Mouse (Mus musculus): ENCODE measurements around the gene Mars.

- TF ChIP-seq POLR2A (IDR thresholded peaks at IDR 0.05; ENCODE audit: control insufficient read depth, low read depth, low read length) (no peak), CTCF (IDR thresholded peaks at IDR 0.05; ENCODE audit: control insufficient read depth, insufficient read depth, insufficient replicate concordance, low read depth, low read length) (no peak)
These were observed 5.7 kb upstream of the Mars start for GRCm38 (mm10) chr10:127317277-127317676.

All from testis, adult 2 months (tissue).